Mouse (Mus musculus): ENCODE measurements around the gene B4galnt2.

Gene B4galnt2

GRCm38 (mm10) chr11:95840694-95841497 is 73.8 kb downstream of the B4galnt2 start:
- no peak for DNase-seq (ENCODE audit: low spot score)

DNA sequence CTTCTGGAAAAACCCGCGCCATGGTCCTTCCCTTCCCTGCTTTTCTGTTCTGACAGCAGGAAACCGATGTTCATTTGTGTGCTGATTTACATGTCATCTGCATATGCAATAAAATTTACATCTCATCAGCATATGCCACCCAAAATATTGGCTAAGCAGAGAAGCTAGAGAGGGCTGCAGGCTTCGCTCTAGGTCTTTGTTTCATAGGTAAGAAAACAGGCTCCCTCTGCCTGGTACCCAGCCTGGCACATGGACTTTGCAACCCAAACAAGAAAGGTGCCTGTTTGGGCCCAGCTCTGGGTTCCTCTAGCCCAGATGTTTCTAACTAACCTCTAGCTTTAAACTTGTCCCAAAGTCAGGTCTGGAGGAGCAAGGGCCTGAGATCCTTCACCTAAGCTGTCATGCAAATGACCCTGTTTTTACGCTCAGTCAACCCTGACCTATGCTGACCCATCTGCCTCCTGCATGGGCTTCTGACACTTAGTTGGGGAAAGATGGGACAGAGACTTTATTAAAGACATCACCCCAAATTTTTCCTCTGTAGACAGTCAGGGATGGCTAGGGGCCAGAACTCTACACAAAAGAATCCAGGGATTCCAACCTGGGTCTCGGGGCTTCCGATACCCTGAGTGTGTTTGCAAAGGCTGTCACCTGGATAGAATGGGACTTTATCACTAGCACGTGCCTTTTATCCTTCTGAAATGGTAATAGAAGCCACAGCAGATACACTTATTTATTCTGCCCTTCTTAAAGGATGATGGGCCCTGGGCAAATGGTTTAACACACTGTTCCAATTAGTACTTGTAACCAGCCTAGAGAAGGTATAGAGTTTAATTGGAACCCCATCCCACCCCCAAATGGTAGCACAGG is 75.5 kb downstream of the B4galnt2 start:
- no peak for DNase-seq (ENCODE audit: low spot score)

DNA sequence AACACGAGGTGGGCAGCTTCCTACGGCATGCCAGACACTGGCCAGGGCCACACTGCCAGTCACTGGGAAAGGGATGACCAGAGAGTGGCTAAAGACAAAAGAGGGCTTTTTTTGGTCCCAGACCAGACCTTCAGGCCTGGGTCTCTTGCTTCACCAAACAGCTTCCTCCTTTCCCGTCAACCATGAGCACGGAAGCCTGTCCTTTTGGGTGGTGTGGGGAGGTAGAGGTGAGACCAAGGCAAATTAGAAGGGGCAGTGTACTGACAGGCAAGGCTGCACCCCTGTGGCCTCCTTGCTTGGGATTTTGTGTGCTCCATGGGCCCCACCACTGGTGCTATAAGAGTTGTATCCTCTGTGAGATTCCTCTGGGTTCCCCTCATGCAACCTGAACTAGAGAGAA is 76.1 kb downstream of the B4galnt2 start:
- DNase-seq (ENCODE audit: low spot score): no peak

GRCm38 (mm10) chr11:95837059-95837458 is 77.6 kb downstream of the B4galnt2 start, which contains the start of gene Gngt2:
Gene Gngt2, plus strand, starts transcription at chr11:95837216.
- DNase-seq (ENCODE audit: low spot score): peak; percentile 60

DNA sequence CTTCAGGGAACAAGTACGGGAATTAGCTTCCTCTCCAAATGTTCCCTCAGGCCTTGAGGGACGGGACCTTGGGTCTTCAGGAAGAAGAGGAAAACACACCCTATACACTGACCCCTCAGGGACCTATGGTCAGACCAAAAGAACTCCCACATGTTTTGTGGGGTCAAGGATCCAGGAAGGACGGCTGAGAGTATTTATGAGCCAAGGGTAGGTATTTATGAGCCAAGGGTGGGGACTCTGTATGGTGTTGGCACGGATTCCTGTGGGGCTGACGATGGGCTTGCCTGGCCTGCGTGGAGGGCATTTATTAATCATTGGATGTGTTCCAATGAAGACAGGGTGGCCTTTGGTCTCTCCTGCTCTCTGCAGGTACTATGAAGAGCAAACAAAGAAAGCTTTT is 78.3 kb downstream of the B4galnt2 start:
- DNase-seq (ENCODE audit: low spot score): no peak

DNA sequence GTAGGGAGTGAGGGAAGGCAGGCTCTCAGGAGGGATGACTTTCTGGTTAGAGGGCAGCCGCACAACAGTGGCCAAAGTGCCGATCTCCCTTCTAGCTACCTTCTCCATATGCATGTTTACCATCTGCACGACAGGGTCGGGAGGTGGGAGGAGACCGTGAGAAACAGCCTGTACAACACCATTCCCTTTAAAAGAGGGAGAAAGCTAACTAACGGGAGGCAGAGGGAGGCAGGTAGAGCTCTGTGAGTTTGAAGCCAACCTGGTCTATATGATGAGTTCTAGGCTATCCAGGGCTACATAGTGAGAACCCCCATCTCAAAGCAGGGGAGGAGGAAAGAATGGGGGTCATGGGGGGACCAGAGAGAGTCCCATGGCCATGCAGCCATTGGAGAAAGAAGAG is 78.9 kb downstream of the B4galnt2 start:
- no peak for DNase-seq (ENCODE audit: low spot score)

DNA sequence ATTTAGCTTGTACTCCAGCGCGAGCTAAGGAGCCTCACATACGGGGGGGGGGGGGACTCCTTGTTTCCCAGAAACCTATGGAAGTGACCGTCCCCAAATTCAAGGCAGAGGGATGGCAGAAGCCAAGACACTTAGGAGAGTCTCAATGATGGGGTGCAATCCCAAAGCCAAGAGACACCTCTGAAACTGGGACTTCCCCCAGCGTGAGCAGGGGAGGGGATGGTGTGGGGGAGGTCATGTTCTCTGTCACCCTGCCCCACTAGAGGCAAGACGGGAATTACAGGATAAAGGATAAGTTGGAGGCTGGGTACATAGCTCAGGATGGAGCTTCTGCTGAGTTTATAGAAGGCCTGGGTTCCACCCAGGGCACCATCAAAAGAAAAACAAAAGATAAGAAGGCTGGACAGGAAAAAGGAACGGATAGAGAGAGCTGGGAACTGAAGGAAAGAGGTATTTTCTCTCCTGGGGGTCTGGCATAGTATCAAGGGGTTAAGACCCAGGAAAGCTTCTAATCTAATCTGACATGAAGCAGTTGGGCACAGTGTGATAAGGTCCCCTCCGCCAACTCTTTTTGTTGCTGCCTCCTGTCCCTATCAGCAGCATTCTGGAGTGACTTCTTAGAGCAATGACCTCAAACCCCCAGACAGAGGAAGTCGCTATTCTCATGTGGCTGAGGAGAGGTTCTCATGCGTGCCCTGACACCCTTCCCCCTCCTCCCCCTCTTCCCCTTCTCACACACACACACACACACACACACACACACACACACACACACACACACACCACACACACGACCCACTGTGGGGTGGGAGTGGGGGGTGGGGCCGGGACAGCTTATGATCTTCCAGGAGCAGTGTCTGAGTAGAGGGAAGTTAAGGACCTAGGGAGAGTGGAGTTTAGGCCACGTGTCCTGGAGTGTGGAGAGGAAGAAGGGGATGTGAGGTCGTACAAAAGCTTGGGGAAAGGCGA is 79.7 kb downstream of the B4galnt2 start:
- DNase-seq (ENCODE audit: low spot score): no peak

DNA sequence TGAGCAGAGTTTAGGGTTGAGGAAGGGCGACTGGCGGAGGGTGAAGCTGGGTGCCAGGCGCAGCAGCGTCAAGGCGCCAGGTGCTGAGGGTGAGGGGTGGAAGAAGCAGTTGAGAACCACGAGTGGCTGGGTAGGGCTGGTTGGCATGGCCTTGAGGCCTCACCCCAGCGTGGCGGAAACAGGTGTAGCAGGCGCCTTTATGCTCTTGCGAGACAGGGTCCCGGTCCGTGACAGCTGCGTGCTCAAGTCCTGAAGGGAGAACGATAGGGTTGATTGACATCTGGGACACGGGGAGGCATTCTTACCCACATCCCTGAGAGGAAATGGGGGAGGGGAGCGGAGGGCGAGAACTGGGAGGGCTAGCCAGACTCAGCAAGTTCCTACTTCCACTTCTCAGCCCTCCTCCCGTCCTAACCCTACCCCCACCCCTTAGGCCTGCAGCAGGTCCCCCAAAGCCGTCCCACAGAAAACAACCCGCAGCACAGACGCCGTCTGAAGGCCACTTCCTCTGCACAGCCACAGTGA is 80.5 kb downstream of the B4galnt2 start:
- DNase-seq (ENCODE audit: low spot score): no peak

DNA sequence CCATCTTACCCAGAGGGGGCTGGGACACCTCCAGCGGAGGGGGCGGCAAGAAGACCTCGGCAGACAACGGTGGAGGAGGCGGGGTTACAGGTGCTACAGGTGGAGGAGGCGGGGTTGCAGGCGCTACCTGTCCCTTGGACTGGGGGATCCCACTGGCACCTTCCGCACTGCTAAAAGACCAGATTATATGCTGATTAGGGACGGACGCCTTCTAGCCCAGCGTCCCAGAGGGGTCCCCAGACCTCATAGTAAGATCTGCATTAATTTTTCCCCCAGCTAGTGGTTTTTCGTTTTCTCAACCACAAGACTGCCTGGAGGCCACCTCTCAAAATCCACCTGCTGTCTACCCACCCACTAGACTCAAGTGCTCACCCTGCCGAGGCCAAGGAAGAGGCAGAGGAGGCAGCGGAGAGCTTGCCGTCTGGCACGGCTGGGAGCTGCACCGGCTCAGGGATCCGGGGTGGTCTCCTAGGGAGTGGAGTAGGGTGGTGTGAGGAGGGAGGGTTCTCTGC is 81.0 kb downstream of the B4galnt2 start:
- DNase-seq (ENCODE audit: low spot score): no peak

DNA sequence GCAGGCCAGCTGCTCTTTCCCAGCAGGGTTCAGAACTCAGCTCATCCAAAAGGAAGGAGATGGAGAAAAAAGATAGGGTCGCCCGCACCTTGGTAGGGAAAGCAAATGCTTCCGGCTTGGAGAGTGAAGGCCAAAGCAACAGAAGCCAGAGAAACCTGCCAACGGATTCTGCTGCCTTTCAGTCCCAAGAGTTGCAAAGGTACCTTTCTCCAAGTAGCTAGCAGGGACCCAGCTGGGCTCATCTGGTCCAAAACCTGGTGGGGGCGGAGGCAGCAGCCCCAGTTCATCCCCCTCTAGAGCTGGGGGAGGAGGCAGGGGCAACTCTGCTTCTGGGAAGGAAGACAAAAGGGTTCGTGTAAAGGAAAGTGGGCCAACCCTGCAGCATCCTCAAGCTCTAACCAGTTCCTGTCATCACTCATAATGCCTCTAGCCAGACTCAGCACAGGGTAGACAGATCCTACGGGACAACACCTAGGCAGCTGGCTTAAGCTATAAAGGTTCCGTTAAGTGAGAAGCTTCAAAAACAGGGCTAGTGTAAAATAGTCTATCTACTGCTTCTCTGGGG is 81.6 kb downstream of the B4galnt2 start:
- no peak for DNase-seq (ENCODE audit: low spot score)

DNA sequence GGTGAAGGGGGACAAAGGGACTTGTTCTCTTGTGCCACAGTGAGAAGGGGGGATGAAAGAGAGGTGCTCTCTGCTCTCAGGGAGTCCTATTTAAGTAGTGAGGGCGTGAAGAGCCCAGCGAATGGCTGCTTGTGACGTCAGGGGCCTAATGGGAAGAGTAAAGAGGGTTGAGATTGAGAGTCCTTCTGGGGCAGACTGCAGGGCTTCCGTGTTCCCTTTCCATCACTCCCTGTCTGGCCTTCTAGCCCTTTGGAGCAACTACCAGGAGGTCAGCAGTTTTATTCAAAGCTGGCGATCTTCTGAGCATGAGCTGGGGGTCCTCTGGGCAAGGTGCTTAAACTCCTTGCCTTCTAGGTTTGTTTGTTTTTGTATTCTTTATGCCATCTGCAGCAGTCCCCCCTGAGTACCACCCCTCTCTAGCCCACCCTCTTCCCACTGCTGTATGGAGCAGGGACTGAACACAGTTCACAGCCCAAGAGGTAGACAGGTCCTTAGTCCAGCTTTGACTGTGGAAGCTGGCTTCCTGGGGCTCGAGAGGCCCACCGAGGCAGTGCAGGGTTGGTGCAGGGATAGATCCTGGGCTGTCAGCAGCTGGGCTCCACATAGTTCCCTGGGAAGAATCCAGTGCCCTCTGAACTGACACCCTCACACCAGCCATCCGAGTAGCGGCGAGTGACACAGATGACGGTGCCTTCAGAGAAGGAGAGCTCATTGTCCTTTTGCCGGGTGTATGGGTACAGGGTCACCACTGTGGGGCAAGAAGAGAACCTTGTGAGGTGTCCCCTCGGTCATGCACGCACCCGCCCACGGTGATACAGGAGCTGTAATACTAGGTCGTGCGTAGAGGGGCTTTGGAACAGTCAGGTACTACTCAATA is 82.3 kb downstream of the B4galnt2 start:
- no peak for DNase-seq (ENCODE audit: low spot score)

DNA sequence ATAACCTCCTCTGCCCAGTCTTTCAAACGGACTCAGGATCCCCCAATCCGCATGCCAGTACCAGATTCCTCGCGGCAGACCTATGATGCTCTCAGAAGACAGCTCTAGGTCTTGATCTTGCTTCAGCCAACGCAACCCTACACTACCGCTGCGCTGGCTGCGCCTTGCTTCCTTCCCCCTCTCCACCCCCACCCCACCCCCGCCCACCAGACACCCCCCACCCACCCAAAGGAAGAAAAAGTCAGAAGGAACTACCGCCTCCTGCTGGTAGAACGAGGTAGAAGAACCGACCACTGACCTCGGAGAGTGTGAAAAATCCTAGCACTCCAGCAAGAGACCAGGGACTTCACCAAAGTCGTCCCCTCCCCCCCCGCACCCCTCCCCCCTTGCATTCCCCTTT is 83.0 kb downstream of the B4galnt2 start:
- no peak for DNase-seq (ENCODE audit: low spot score)

DNA sequence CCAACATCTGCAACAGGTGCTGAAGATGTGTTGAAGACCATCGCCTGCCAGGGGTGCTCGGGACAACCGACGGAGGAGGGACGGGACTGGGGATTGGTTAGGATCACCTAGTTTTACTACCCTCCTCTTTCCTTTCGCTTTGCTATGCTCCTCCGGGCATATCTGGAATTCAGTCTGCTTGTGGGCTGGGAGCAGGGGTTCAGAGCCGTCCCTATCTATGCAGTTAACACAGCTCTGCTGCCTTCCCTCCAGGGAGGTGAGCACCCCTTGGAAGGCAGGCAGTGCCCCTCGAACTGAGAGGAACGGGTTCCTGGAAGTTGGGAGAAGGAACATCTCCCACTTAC is 83.4 kb downstream of the B4galnt2 start:
- DNase-seq (ENCODE audit: low spot score): no peak

DNA sequence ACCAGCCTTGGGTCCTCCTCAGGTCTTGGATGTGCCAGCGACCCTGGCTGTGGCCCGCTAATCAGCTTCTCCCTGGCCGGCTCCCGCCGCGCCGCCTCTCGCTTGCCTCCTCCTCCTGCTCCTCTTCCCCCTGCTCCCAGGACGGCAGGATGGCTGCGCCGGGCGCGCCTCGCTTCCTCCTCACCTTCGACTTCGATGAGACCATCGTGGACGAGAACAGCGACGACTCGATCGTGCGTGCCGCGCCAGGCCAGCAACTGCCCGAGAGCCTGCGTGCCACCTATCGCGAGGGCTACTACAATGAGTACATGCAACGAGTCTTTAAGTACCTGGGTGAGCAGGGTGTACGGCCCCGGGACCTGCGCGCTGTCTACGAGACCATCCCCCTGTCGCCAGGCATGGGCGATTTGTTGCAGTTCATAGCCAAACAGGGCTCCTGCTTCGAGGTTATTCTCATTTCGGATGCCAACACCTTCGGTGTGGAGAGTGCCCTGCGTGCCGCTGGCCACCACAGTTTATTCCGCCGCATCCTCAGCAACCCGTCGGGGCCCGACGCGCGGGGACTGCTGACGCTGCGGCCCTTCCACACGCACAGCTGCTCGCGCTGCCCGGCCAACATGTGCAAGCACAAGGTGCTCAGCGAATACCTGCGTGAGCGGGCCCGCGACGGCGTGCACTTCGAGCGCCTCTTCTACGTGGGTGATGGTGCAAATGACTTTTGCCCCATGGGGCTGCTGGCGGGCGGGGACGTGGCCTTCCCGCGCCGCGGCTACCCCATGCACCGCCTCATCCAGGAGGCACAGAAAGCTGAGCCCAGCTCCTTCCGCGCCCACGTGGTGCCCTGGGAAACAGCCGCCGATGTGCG is 84.0 kb downstream of the B4galnt2 start:
- no peak for DNase-seq (ENCODE audit: low spot score)

DNA sequence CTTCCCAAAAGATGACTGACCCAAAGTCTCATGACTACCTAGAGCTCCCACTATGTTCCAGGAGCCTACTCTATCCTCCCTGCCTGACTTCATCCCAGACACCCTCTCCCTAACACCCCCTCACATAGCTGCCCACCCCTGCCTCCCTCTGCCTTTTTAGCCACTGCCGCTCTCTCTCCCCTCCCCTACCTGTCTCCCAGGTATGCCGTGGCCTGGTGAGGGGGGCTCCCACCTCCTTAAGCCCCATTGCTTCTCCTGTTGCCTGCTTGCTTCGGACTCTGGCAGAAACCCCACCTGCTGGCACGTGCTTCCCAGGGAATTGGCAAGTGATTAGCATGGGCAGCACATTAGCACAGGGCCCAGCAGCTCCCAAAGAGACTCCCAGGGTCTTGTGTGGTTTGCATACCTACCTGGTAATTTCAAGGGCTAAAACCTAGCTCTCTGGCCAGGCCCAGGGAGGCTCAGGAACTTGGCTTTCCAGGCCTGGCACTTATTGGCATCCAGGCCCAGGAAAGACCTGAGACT is 85.1 kb downstream of the B4galnt2 start:
- DNase-seq (ENCODE audit: low spot score): no peak

DNA sequence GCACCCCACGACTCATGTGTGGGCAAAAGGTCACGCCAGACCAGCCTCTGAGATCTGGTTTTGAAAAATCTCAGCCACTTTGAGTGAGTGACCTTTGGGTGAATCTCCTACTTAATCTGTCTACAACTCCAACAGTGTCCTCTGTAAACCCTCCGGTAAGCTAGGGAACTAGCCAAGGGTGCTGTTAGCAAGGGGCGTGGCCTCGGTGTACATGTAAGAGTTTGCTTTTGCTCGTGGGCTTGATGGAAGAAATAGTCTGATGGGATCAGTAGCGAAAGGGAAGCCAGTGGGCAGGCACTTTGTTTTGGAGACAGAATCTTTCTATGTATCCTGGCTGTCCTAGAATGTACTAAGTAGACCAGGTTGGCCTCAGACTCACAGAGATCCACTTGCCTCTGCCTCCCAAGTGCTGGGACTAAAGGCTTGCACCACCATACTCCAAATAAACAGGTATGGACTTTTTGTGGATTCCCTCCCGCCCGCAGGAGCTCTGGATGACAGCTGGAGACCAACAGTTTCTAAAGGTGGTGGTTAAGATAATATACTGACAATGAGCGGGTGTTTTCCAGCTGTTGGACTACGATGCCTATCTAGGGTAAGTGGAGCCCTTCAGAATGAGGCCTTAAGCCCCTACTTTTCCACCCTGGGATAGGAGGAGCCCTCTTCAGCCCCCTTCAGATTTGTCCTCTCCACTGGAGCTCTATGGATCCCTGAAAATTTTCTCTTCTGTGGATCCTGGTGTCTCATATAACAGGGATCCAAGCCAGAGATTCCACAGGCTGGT is 86.3 kb downstream of the B4galnt2 start:
- no peak for DNase-seq (ENCODE audit: low spot score)

DNA sequence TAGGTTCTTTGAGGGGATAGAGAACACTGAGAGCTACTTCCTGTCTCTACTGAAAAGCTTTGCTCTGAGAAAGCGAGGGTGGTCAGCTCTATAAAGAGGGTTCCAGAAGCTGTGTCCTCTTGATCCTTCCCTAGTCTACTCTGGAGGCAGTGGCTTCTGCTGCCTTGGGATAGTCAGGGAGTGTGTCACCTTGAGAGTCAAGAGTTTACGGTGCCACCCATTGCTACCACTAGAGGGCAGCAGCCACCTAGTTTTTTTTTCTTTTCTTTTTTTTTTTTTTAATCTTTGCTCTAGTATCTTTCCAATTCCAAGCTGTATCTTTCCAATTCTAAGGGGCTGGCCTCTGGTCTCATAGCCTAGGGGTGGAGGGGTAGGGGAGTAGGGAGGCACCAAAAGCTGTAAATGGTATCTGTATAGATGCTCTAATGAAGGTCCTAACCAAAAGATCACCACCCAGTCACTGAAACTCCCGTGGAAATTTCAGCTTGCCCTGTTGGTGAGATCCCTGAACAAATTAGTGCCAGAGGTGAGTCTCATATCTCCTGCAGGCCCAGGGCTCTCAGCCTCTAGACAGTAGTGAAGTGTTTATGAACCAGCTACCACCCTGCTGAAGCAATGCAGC is 87.1 kb downstream of the B4galnt2 start:
- no peak for DNase-seq (ENCODE audit: low spot score)

GRCm38 (mm10) chr11:95827168-95827447 is 87.6 kb downstream of the B4galnt2 start:
- peak; percentile 52 for DNase-seq (ENCODE audit: low spot score)

Measured in yolk sac, embryonic 10.5 days (tissue).